Mouse (Mus musculus): Measurements from ENCODE around the gene Zfp868. TPM values are rescaled to one million over a fixed set of nuclear protein-coding genes. Genes with fewer than 3 reads are reported as not detected.

Gene Zfp868
- 4.2 and 5.0 TPM in 2 replicates for polyA plus RNA-seq (2012; rRNA removed)

GRCm38 (mm10) chr8:69625095-69625789 lies at the start of gene Zfp868:
Zfp868 (minus strand) TSS chr8:69625548.

GRCm38 (mm10) chr8:69654358-69654981 lies 29.1 kb upstream of the Zfp868 start, which contains the start of gene Zfp964:
Zfp964 (plus strand) TSS chr8:69654479.

Other genes starting within 250 kb of the Zfp868 start
- gene Gm9495, start 172.0 kb downstream of the Zfp868 start, polyA plus RNA-seq (2012; rRNA removed): not detected in 2 replicates
- not detected in 2 replicates for gene Gm7697, start 102.6 kb downstream of the Zfp868 start, polyA plus RNA-seq (2012; rRNA removed)
- gene Zfp964, start 28.9 kb upstream of the Zfp868 start, polyA plus RNA-seq (2012; rRNA removed): 0.27 and 0.35 TPM in 2 replicates
- 5.8 and 6.5 TPM in 2 replicates for gene Zfp869, start 85.2 kb upstream of the Zfp868 start, polyA plus RNA-seq (2012; rRNA removed)
- gene Zfp963, start 124.4 kb upstream of the Zfp868 start, polyA plus RNA-seq (2012; rRNA removed): 1.7 and 1.8 TPM in 2 replicates
- gene Gm20422, start 149.3 kb upstream of the Zfp868 start, polyA plus RNA-seq (2012; rRNA removed): 0.44 and 0.58 TPM in 2 replicates
- gene Atp13a1, start 165.6 kb upstream of the Zfp868 start, polyA plus RNA-seq (2012; rRNA removed): 17.0 and 18.9 TPM in 2 replicates
- 6.2 and 7.1 TPM in 2 replicates for gene Zfp866, start 165.6 kb upstream of the Zfp868 start, polyA plus RNA-seq (2012; rRNA removed)
- 5.0 and 6.7 TPM in 2 replicates for gene Gmip, start 183.1 kb upstream of the Zfp868 start, polyA plus RNA-seq (2012; rRNA removed)
- 0.29 and 0.47 TPM in 2 replicates for gene Lpar2, start 196.9 kb upstream of the Zfp868 start, polyA plus RNA-seq (2012; rRNA removed)
- 2.3 and 2.6 TPM in 2 replicates for gene Pbx4, start 206.9 kb upstream of the Zfp868 start, polyA plus RNA-seq (2012; rRNA removed)